Mouse (Mus musculus): ENCODE measurements around the gene Srd5a1. TPM values are rescaled to one million over a fixed set of nuclear protein-coding genes. Genes with fewer than 3 reads are reported as not detected.
"Not testable (repeated sequence)": the region's sequence is repeated elsewhere in the genome, so short reads cannot be mapped to it uniquely, and the experiment has no call there.

The Srd5a1 gene
- polyA plus RNA-seq, 1 experiment: 1.4 TPM

DNA sequence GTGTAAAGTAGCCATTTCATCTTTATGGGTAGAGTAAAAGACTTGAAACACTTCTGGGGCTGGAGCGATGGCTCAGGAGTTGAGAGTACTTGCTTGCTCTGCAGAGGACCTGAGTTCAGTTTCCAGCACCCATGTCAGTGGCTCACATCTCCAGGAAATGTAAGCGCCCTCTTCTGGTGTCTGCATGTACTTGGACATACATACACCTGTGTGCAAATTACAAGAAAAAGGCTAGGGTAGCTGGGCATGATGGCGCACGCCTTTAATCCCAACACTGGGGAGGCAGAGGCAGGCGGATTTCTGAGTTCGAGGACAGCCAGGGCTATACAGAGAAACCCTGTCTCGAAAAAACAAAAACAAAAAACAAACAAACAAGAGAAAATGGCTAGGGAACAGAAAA lies 24.6 kb upstream of the Srd5a1 start:
- H3K4me1 ChIP-seq (ENCODE audit: control insufficient read depth, insufficient read depth, insufficient read length, low read length); H3K27ac ChIP-seq (replicated peaks; ENCODE audit: low read depth, low read length); H3K4me3 ChIP-seq (ENCODE audit: insufficient read depth, low read depth, low read length): not testable (repeated sequence)

GRCm38 (mm10) chr13:69633988-69634387 lies 22.7 kb upstream of the Srd5a1 start:
- Histone ChIP-seq H3K4me3 (ENCODE audit: insufficient read depth, low read depth, low read length) (no peak overlapping the region), H3K27ac (replicated peaks; ENCODE audit: low read depth, low read length) (no peak overlapping the region), H3K4me1 (ENCODE audit: control insufficient read depth, insufficient read depth, insufficient read length, low read length) (no peaks in the 10 kb centered on the region)

GRCm38 (mm10) chr13:69633551-69633950 lies 22.3 kb upstream of the Srd5a1 start:
- Histone ChIP-seq H3K4me3 (ENCODE audit: insufficient read depth, low read depth, low read length) (no peak overlapping the region), H3K27ac (replicated peaks; ENCODE audit: low read depth, low read length) (no peak overlapping the region), H3K4me1 (ENCODE audit: control insufficient read depth, insufficient read depth, insufficient read length, low read length) (no peaks in the 10 kb centered on the region)

DNA sequence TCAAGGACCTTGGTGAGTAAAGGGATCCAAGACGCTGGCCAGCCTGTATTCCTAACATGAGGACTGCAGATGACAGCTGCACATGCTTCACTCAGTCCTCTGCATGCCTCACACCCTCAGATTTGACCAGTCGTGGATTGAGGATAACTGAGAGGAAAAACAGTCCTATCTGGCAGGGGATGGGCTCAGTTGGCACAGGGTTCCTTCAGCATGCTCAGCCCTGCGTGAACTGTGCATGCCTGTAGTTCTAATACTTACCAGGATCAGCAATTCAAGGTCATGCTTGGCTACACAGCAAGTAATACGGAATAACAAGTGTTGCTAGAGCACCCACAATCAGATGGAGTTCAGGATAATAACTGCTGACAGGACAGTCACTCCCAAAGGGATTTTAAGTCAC lies 20.4 kb upstream of the Srd5a1 start:
- Histone ChIP-seq H3K27ac (replicated peaks; ENCODE audit: low read depth, low read length) (no peak overlapping the region), H3K4me3 (ENCODE audit: insufficient read depth, low read depth, low read length) (no peak overlapping the region), H3K4me1 (ENCODE audit: control insufficient read depth, insufficient read depth, insufficient read length, low read length) (no peaks in the 10 kb centered on the region)

DNA sequence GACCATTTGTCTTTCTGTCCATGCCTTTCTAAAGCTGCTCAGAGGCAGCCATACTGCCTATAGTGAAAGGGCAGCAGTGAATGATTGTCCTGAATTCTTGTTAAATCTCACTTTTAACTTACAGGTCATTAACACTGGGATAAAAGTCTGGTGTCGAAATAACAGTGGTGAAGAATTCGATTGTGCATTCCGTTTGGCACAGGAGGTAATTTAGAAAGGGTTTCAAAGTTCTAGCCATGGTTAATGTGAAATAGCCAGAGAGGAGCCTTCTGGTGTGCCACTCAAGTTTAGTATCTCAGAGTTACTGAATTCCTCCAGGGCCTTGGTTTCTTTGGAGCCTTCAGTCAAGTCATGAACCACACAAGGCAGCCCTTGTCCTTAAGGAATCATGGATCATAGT lies 19.9 kb upstream of the Srd5a1 start:
- no peak overlapping the region for H3K27ac ChIP-seq (replicated peaks; ENCODE audit: low read depth, low read length)
- H3K4me1 ChIP-seq (ENCODE audit: control insufficient read depth, insufficient read depth, insufficient read length, low read length): no peaks in the 10 kb centered on the region

GRCm38 (mm10) chr13:69630576-69630975 lies 19.3 kb upstream of the Srd5a1 start:
- Histone ChIP-seq H3K4me1 (ENCODE audit: control insufficient read depth, insufficient read depth, insufficient read length, low read length) (no peaks in the 10 kb centered on the region), H3K4me3 (ENCODE audit: insufficient read depth, low read depth, low read length) (no peak overlapping the region), H3K27ac (replicated peaks; ENCODE audit: low read depth, low read length) (no peak overlapping the region)

More for the DNA sequence above, 19.9 kb upstream of the Srd5a1 start:
- H3K4me3 ChIP-seq (ENCODE audit: insufficient read depth, low read depth, low read length): no peak overlapping the region

DNA sequence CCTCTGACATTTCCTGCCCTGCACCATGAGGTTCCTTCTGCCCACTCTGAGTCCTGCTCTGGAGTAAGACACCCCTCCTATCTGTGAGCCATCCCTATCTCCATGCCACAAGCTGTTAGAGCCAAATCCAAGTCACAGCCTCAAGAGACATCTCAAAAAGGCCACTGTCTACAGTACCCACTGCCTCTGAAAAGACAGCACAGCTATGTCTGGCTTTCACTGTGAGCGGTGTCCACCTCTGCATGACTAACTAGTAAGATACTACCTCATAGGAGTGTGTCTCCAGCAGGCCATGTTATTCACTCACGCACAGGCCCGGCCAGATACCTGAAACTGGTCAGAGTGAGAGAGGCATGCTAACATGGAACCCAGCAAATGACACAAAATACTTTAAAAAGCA lies 16.7 kb upstream of the Srd5a1 start:
- Histone ChIP-seq H3K4me3 (ENCODE audit: insufficient read depth, low read depth, low read length) (no peak overlapping the region), H3K4me1 (ENCODE audit: control insufficient read depth, insufficient read depth, insufficient read length, low read length) (no peaks in the 10 kb centered on the region), H3K27ac (replicated peaks; ENCODE audit: low read depth, low read length) (no peak overlapping the region)

- no peak overlapping the region for H3K27ac ChIP-seq (replicated peaks; ENCODE audit: low read depth, low read length)
- H3K4me1 ChIP-seq (ENCODE audit: control insufficient read depth, insufficient read depth, insufficient read length, low read length): no peaks in the 10 kb centered on the region
- H3K4me3 ChIP-seq (ENCODE audit: insufficient read depth, low read depth, low read length): no peak overlapping the region
Observed at GRCm38 (mm10) chr13:69624510-69624909, 13.3 kb upstream of the Srd5a1 start.

- no peak overlapping the region for H3K27ac ChIP-seq (replicated peaks; ENCODE audit: low read depth, low read length)
- H3K4me1 ChIP-seq (ENCODE audit: control insufficient read depth, insufficient read depth, insufficient read length, low read length): no peaks in the 10 kb centered on the region
- no peak overlapping the region for H3K4me3 ChIP-seq (ENCODE audit: insufficient read depth, low read depth, low read length)
Observed at GRCm38 (mm10) chr13:69623843-69624242, 12.6 kb upstream of the Srd5a1 start.

- H3K27ac ChIP-seq (replicated peaks; ENCODE audit: low read depth, low read length): no peak overlapping the region
- H3K4me1 ChIP-seq (ENCODE audit: control insufficient read depth, insufficient read depth, insufficient read length, low read length): no peaks in the 10 kb centered on the region
- no peak overlapping the region for H3K4me3 ChIP-seq (ENCODE audit: insufficient read depth, low read depth, low read length)
Observed at GRCm38 (mm10) chr13:69616716-69617115, 5.5 kb upstream of the Srd5a1 start.

GRCm38 (mm10) chr13:69612175-69612544 lies 918 bp upstream of the Srd5a1 start:
- Histone ChIP-seq H3K4me1 (ENCODE audit: control insufficient read depth, insufficient read depth, insufficient read length, low read length) (0 out of 2 replicates have a peak, but pooled peaks cover 3% of the 10 kb centered on the region), H3K4me3 (ENCODE audit: insufficient read depth, low read depth, low read length) (peak overlapping the region; percentile 76), H3K27ac (replicated peaks; ENCODE audit: low read depth, low read length) (no peak overlapping the region)

- H3K27ac ChIP-seq (replicated peaks; ENCODE audit: low read depth, low read length): no peak overlapping the region
- 0 out of 2 replicates have a peak, but pooled peaks cover 3% of the 10 kb centered on the region for H3K4me1 ChIP-seq (ENCODE audit: control insufficient read depth, insufficient read depth, insufficient read length, low read length)
- H3K4me3 ChIP-seq (ENCODE audit: insufficient read depth, low read depth, low read length): peak overlapping the region; percentile 74
Observed at GRCm38 (mm10) chr13:69610751-69611397, 368 bp downstream of the Srd5a1 start.

- Histone ChIP-seq H3K27ac (replicated peaks; ENCODE audit: low read depth, low read length) (no peak overlapping the region), H3K4me3 (ENCODE audit: insufficient read depth, low read depth, low read length) (no peak overlapping the region), H3K4me1 (ENCODE audit: control insufficient read depth, insufficient read depth, insufficient read length, low read length) (0 out of 2 replicates have a peak, but pooled peaks cover 3% of the 10 kb centered on the region)
Observed at GRCm38 (mm10) chr13:69608734-69609133, 2.5 kb downstream of the Srd5a1 start.

DNA sequence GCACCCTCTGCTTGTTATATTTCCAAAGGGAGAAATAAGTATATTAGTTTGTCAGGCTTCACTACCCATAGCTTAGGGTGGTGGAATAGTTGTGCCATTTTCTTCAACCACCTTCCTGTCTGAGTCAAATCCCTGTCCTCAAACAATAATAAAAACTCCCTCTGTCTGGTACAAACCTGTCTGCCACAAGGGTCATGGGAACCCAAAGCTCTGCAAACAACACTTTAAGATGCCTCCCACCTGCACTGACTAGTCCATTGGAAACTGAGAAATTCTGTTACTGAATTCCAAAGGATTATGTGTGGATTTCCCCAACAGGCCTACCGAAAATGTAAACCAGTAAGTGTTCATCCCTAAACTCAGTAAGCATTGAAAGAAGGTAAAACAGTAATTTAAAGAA lies 6.6 kb downstream of the Srd5a1 start:
- Histone ChIP-seq H3K4me1 (ENCODE audit: control insufficient read depth, insufficient read depth, insufficient read length, low read length) (no peaks in the 10 kb centered on the region), H3K4me3 (ENCODE audit: insufficient read depth, low read depth, low read length) (no peak overlapping the region), H3K27ac (replicated peaks; ENCODE audit: low read depth, low read length) (no peak overlapping the region)

- Histone ChIP-seq H3K4me3 (ENCODE audit: insufficient read depth, low read depth, low read length) (no peak overlapping the region), H3K4me1 (ENCODE audit: control insufficient read depth, insufficient read depth, insufficient read length, low read length) (no peaks in the 10 kb centered on the region), H3K27ac (replicated peaks; ENCODE audit: low read depth, low read length) (no peak overlapping the region)
Observed at GRCm38 (mm10) chr13:69601321-69601720, 9.9 kb downstream of the Srd5a1 start.

DNA sequence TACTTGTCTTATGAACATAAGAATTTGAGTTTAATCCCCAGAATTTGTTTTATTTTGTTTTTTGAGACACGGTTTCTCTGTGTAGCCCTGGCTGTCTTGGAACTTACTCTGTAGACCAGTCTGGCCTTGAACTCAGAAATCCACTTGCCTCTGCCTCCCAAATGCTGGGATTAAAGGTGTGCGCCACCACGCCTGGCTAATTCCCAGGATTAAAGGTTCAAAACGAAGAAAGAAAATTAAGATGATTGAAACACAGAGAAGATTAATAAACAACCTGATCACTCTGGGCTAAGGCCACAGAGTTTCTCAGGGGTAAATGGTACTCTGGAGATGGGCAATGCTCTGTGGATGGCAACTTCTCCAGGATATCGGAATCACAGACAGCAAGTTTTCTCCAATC lies 10.4 kb downstream of the Srd5a1 start:
- not testable (repeated sequence) for H3K4me3 ChIP-seq (ENCODE audit: insufficient read depth, low read depth, low read length); H3K27ac ChIP-seq (replicated peaks; ENCODE audit: low read depth, low read length); H3K4me1 ChIP-seq (ENCODE audit: control insufficient read depth, insufficient read depth, insufficient read length, low read length)

All from brown adipose tissue, adult 24 weeks (tissue).